Mouse (Mus musculus): ENCODE measurements around the gene Zfp667.
"Not testable (repeated sequence)": the region's sequence is repeated elsewhere in the genome, so short reads cannot be mapped to it uniquely, and the experiment has no call there.

Zfp667 gene

DNA sequence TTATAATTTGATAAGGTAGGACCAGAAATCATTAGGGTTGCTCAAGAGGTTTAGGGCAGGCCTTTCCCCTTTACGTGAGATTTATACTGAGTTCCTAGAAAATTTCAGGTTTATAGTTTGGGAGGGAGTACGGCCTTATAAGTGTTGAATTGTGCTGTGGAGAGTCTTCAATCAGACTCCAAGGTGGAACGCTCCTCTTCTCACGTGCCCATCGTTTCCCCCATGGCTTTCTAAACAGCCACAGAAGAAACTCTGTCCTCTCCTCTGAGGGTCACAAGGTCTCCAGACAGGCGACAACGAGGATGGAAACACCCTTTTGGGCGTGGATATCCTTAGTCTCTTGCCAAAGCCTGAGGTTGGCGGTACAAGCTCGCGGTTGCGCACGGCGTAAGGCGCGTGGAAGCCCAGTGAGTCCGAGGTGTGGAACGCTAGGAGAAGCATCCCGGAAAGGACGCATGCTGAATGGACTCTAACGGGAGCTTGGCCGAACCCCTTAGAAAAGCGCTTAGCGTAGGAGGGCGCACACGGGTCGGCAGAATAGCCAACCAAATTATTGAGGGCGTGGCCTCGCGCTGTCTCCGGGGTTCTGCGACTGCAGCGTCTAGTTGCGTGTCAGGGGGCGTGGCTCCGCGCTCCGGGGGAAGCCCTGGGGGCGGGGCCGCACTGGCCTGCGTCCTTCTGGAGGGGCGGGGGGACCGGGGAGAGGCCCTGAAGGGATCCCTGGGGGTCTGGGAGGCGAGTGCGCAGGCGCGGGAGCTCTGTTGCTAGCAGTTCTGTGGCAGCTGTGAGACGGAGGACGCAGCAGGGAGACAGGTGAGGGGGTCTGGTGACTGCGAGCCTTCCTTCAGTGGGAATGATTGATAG, at the start of gene Zfp667:
TSS of gene Zfp667 (plus strand) at position 738 of the 864 bp plus-strand sequence.
- peak; percentile 97 for DNase-seq (ENCODE audit: low spot score)

DNA sequence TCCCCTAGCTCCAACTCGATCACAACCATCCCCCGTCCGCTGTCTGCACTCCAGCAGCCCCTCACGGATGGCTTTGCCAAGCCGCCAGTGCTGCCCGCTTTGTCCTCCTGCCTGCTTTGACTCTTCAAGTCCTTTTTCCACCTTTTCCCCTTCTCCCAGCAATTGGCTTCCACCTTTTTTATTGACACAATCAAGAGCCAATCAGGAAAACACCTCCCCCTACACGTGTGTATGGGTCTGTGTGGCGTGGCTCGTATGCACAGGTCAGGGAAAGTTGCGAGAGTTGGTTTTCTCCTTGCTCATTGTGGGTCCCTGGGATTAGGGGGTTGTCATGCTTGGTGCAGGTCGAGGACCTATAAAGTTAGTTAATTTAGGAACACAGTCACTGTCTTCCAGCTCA, 46.6 kb upstream of the Zfp667 start:
- DNase-seq (ENCODE audit: low spot score), result no peak

DNA sequence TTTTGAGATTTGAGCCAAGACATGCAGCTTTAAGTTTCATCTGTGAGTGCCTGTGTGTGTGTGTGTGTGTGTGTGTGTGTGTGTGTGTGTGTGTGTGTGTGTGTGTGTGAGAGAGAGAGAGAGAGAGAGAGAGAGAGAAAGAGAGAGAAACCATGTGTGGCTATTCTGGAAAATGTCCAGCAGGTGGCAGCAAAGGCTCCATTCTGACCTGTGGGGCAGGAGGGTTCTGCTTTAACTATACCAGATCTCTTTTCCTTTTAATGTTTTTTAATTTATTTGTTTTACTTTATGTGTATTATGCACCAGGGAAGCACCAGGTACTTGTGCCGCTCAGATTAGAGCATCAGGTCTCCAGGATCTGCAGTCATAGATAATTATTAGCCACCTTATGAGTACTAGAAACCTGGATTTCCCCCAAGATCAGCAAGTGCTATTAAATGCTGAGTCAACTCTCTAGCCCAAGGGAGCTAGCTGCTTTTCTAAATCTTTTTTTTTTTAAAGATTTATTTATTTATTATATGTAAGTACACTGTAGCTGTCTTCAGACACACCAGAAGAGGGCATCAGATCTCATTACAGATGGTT, 45.4 kb upstream of the Zfp667 start:
- DNase-seq (ENCODE audit: low spot score), result peak; percentile 4

DNA sequence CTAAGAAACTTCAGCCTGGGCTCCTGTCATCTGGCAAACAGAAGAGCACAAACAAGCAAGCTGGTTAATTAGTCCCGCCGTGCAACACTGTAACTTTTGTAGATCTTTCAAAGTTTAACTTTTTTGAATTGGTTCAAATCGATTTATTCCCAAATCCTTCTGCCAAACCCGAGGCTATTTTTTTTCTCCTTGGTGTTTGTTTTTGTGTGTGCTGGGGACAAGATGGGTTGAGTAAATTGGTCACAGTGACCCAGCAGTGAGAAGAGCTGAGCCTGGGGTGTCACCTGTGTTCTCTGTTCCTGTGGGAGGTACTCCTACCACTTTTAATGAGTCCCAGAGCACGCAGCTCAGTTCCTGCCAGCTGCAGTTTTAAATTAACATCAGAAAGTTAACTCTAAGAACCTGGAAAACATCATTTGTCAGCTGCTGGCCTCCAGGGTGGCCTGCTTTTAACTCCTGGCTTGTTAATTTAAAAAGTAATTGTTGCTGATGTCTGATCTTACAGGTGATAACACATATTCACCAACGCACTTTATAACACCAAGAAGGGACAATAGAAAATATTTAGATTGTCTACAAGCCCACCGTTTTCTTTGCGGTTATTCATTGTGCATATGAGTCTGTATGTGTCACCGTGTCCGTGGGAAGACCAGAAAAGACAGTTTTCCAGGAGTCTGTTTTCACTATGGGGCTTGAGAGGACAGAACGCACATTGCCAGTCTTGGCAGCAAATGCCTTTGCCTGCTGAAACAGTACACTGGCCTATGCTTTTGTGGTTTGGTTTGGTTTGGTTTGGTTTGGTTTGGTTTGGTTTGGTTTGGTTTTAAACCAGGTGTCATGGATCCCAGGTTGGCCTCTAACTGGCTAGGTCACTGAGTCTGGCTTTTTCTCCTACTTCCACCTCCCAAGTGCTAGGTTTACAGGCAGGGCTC, 41.8 kb upstream of the Zfp667 start:
- no peak for DNase-seq (ENCODE audit: low spot score)

DNA sequence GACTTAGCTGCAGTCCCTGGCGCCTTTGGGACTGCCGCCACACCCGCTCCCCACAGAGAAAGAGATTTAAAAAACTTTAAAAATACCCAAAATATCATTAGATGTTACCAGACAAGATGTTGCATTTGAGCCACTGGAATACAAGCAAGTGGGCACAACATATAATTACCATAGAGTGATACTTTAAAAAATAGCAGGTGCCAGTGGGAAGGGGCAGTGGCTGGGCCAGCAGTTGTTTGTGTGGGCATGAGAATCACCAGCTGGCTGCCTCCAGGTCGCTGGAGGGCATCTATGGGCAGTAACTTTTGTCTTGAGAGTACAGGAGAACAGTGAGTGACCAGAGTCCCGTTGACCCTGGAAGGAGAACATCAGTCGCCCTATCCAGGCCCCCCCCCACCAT, 34.0 kb upstream of the Zfp667 start, which contains the start of gene Epp13:
TSS of gene Epp13 (plus strand) at position 301 of the 400 bp plus-strand sequence.
- no peak for DNase-seq (ENCODE audit: low spot score)

DNA sequence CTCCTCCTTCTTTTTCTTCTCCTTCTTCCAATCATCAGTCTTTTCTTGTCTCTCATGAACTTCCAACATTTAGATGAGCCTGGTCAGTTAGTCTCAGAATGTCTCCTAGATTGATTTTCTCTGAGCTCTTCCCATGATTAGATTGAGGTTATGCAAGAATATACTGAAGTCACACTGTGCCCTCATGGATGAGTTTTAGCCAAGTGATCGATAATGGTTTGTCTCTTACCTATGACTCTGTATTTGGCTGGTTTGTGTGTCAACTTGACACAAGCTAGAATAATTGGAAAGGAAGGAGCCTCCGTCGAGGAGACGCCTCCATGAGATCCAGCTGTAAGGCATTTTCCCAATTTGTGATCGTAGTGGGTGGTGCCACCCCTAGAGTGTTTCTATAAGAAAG, 31.9 kb upstream of the Zfp667 start:
- no peak for DNase-seq (ENCODE audit: low spot score)

DNA sequence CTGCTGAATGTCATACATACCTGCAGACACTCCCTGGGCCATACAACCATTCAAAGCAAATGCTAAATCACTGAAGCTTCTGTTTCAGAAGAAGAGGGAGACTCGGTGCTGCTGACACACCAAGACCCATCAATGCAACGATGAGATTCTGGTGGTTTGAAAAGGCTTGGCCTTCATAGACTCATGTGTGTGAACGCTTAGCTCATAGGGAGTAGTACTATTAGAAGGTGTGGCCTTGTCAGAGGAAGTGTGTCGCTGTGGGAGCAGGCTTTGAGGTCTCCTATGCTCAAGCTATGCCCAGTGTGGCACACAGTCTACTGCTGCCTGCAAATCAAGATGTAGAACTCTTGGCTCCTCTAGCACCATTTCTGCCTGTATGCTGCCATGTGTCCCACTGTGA, 29.0 kb upstream of the Zfp667 start:
- DNase-seq (ENCODE audit: low spot score), result no peak

DNA sequence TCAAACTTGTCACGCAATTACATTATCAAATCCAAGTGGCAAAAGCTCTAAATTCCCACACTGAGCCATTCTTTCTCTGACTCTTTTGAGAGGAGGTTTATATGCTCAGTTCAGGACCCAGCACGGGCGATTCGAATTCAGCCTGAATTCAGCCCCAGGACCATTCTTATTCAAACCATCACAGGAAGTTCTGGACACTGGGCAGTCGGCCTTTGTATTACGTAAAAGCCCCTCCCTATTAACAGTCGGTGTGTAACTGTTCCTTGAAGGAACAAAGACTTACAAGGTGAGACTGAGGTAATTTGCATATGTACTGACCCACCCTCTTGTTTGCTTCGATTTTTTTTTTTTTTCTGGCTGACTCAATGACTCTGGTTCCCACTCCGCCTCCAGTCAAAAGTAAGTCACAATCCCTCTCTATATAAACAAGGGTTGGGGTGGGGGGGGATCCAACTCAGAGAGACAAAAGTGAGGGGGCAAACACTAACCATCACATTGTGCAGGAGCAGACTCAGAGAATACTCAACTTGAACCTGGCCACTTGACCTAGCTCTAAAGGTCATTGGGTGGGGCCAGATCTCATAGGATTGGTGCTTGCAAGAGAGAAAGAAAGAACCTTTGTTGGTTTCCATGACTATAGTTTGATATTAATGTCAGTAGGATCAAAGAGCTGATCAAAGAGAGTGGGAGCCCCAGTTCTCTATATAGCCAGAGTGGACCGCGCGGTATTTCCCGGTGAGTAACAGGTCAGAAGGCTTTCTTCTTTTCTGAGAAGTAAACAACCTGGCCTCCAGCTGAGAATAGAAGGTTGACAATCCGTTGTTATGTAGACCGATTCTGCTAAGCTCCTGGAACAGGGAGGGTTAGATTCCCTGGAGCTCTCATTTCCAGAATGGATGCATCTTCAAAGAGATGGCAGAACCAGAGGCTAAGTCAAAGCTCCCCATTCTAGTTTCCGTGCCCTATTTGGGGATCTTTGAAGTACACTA, 27.9 kb upstream of the Zfp667 start:
- no peak for DNase-seq (ENCODE audit: low spot score)

DNA sequence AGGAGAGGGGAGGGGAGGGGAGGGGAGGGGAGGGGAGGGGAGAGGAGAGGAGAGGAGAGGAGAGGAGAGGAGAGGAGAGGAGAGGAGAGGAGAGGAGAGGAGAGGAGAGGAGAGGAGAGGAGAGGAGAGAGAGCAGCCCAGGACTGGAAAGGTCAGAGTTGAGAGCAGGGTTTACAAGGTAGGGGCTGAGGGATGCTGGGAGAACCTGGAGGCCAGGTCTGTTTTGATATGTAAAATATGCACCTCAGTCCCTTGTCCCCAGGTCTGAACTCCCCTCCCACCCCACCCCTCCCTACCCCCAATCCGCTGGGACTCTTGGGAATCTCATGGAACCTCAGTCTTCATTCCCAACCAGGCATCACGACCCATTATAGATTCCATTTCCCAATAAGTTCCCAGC, 26.4 kb upstream of the Zfp667 start:
- DNase-seq (ENCODE audit: low spot score), result not testable (repeated sequence)

DNA sequence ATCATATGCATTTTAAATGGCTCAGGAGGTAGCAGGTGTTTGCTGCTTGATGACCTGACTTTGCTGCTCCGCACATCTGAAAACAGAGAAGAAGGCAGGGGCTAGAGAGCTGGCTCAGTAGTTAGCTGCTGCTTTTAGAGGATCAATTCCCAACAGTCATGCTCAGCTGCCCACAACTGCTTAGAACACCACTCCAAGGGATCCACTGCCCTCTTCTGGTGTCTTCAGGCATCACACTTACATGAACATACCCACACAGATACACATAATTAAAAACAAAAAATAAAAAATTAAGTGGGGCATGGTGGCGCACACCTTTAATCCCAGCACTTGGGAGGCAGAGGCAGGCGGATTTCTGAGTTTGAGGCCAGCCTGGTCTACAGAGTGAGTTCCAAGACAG, 24.3 kb upstream of the Zfp667 start:
- no peak for DNase-seq (ENCODE audit: low spot score)

DNA sequence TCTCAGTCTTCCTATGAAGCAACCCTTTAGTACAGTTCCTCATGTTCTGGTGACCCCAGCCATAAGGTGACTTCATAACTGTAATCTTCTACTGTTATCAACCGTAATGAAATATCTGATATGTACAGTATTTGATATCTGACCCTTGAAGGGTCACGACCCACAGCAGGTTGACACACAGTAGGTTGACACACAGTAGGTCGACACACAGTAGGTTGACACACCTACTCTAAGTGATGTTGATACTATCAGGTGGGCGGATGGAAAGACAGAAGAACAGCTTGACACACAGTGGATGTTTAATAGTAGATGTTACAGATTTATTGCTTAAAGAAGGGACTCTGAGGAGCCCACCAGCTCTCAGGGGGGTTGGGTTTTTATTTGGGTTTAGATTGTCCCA, 23.4 kb upstream of the Zfp667 start:
- no peak for DNase-seq (ENCODE audit: low spot score)

DNA sequence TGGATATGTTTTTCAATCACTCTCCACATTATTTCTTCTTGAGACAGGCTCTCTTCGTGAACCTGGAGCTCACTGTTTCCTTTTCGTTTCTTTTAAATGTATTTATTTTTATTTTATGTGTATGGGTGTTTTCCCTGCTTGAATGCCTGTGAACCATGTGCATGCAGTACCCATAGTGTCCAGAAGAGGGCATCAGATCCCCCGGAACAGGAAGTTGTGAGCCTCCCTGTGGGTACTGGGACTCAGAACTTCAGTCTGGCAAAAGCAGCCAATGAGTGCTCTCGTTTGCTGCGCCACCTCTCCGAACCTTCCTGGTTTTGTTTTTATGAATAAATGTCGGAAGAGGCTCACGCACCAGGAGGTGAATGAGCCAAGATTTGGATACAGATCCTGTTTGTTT, 20.7 kb upstream of the Zfp667 start:
- DNase-seq (ENCODE audit: low spot score), result no peak

DNA sequence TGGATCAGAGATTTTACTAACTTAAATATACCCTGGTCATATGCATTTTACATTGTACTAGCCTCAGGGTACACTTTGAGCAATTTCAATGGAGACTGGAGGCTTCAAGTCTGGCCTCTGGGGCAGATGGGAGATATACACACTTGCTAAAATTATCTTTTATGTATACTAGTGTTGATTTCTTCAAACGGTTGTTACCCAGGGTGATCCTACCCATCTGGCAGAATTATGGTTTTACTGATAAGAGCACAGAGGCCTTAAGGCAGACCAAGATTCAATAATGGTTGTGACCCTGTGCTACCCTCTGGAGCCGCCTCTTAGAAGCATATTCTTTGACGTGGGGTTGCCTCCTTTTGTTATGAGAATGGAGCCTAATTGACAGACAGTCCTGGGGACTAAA, 8.5 kb upstream of the Zfp667 start:
- no peak for DNase-seq (ENCODE audit: low spot score)

DNA sequence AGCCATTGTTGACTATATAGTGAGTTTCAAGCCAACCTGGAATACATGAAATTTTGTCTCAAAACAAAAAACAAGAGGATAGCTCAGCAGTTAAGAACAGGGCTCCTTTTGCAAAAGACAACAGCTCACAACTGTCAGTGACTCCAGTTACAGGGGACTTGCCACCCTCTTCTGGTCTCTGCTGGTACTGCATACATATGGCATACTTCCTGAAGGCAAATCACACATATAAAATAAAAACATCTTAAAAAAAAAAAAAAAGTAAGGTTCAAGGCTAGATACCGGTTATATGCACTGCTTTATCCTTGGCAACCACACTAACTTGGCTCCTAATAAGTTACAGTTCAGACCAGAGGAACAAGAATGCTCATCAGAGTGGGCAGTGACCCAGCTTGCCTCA, 3.6 kb upstream of the Zfp667 start:
- peak; percentile 56 for DNase-seq (ENCODE audit: low spot score)

DNA sequence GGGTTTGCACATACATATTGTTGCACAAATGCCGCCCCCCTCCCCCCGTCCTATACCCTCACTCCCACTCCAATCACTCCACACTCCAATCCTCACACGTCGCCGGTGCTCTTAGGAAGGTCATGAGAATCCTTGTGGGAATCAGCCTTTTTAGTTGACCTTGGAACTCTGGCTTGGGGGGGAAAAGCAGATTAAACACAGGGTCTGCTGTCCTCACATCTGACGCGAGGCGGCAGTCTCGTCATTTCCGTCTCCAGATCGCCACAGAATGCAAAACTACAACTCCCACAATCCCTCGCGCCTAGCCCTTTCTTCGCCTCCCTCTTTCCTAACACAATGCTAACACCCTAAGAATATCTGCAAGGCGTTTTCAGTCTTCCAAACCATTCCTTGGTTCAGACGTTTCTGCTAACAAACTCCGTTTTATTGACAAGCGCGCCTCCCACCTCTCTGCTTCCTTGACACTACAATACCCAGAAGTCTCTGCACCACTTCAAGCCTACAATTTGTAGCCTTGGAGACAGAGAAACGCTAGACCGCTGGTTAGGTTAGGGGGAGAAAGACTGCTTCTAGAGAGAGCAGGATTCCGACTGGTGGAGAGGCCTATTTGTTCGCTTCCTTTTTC, 2.8 kb upstream of the Zfp667 start:
- DNase-seq (ENCODE audit: low spot score), result peak; percentile 90

DNA sequence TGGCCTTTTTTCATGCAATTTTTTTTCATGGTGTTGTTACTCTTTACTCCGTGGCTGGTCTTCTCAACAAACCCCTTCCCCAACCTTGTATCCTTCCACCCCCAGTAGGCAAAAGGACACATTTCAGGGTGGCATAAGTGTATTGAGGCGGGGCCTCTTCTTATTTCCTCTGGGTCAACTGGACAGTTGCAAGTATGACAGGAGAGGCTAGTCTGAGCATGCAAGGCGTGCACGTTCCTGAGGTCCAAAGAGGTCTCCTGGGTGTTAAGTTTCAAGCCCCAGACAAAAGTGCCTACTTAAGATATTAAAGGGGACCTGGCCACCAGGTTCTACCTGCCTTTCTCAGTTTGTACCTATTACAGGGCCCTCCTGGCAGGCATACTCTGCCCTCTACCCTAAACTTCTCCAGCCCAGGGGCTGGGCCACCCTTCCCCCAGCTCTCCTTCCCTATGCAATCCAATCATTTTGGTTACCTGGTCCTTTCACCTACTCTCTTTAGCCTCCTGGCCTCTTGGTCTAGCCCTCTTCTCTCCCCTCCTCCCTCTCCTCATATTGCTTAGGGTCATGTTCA, 1.9 kb upstream of the Zfp667 start:
- DNase-seq (ENCODE audit: low spot score), result no peak

DNA sequence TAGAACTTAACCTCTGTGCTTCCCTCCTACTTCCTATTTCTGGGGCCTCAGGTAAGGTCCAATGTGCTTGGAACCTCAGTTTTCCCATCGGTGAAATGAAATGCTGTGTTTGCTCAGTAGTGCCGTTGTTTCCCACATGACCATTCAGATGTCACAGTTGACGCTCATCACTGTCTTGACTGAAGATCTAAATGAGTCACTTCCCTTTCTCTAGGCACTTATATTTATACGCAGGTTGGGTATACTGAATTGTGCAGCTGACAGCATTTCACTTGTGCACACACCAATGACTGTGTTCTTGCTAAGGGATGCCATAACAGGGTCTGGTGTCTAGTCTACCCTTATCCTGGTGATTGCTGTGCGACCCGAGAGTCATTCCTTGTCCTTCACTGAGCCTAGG, 1.0 kb upstream of the Zfp667 start:
- DNase-seq (ENCODE audit: low spot score), result no peak

DNA sequence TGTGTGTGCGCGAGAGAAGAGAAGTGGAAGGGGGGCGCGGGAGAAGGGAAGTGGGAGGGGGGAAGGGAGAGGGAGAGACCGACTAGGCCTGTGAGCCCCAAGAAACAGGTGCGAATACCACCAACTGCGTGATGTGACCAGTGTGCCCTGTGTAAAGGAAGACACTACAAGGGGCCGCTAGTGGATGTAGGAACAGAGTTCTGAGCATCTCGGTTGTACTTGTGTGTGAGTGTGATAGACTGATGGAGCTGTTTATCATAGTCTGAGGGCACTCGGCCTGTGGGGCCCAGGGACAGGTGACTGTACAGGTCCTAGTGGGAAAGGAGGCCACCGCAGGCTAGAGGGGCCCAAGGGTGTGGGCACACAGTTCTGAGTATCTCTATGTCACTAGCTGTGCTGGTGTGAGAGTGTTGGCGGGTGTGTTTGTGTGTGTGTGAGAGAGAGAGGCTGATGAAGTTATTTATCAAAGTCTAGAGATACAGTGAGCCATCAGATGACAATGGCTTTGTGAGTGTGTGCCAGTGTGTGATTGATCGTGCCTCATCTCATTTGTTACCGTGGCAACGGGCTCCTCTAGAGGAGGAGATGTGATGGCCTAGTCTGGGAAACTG, 647 bp downstream of the Zfp667 start:
- DNase-seq (ENCODE audit: low spot score), result no peak

DNA sequence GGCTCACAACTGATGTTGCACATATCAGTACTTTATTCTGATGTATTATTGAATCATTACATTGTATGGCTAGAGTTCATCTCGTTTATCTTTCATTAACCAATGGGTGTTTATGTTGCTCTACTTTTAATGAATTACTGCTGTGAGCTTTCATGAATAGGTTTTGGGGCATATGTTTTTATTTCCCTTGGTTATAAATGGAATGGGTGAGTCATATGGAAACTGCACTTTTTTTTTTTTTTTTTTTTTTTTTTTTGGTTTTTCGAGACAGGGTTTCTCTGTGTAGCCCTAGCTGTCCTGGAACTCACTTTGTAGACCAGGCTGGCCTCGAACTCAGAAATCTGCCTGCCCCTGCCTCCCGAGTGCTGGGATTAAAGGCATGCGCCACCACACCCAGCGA, 4.7 kb downstream of the Zfp667 start:
- DNase-seq (ENCODE audit: low spot score), result not testable (repeated sequence)

DNA sequence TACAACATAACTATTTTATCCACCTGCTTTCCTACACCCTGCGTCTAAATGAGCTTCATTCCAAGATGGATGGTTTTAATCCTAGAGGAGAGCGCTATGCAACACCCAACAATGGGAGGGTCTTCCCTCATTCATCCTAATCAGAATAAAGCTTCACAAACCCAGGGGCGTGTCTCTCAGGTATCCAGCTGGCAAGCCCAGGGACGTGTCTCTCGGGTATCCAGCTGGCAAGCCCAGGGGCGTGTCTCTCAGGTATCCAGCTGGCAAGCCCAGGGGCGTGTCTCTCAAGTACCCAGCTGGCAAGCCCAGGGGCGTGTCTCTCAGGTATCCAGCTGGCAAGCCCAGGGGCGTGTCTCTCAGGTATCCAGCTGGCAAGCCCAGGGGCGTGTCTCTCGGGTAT, 14.4 kb downstream of the Zfp667 start:
- DNase-seq (ENCODE audit: low spot score), result not testable (repeated sequence)
